Mouse (Mus musculus): ENCODE results near the gene Itk.

- TF ChIP-seq CTCF (IDR thresholded peaks at IDR 0.05; ENCODE audit: borderline replicate concordance, control insufficient read depth, extremely low read depth, insufficient read depth, low read length, poor library complexity) (no peak), POLR2A (IDR thresholded peaks at IDR 0.05; ENCODE audit: control insufficient read depth, extremely low read depth, insufficient read depth, low read length, poor library complexity) (no peak)
These were observed 23.0 kb downstream of the Itk start for GRCm38 (mm10) chr11:46366357-46366756.

Measured in thymus, adult 2 months (tissue).